In the genomic region with DNA sequence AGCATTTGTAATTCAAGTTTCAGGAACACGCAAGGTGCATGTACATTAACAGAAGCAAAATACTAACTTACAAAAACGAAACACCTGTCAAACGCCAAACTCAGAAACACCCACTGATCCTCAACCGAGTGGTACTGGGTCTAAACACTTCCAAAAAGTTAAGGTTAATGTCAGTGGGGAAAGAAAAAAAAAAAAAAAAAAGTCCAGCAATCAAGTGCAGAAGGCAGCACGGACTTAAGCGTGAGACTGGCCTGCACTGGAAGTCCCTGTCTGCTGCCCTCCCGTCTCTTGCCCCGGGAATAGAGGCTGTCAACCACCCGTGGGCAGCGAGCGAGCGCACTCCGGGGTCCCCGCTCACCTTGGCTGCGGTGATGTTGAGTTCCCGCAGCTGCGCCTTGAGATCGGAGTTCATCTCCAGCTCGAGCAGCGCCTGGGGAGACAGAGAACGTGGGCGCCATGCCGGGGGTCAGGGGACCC, we compare ENCODE assay signal across 8 mouse cellular contexts. TPM values are rescaled to one million over a fixed set of nuclear protein-coding genes. Genes with fewer than 3 reads are reported as not detected.
DNase-seq lines count a peak whose midpoint lies in the region; ATAC-seq and TF ChIP-seq lines count a peak whose summit lies in the region.

No protein-coding gene starts in this region.

- H3K4me3 ChIP-seq in layer of hippocampus, adult 2 months = peak overlapping the region; percentile 85
- H3K4me3 ChIP-seq in embryonic facial prominence, embryonic 12.5 days = peak overlapping the region; percentile 89
- H3K4me3 ChIP-seq in limb, embryonic 10.5 days = peak overlapping the region; percentile 91
- peak overlapping the region; percentile 95 for H3K4me3 ChIP-seq in neural tube, embryonic 13.5 days

- H3K27me3 ChIP-seq in embryonic facial prominence, embryonic 12.5 days = no peaks in the 10 kb centered on the region
- H3K27me3 ChIP-seq in limb, embryonic 10.5 days (ENCODE audit: low read depth, poor library complexity, severe bottlenecking) = no peaks in the 10 kb centered on the region
- H3K27me3 ChIP-seq in neural tube, embryonic 13.5 days = no peaks in the 10 kb centered on the region

- H3K4me2 ChIP-seq in embryonic facial prominence, embryonic 12.5 days (replicated peaks) = peak overlapping the region; percentile 84
- peak overlapping the region; percentile 88 for H3K4me2 ChIP-seq in neural tube, embryonic 13.5 days

- H3K27ac ChIP-seq in layer of hippocampus, adult 2 months = peak overlapping the region; percentile 98
- H3K27ac ChIP-seq in embryonic facial prominence, embryonic 12.5 days = peak overlapping the region; percentile 94
- H3K27ac ChIP-seq in limb, embryonic 10.5 days = peak overlapping the region; percentile 97
- H3K27ac ChIP-seq in neural tube, embryonic 13.5 days (replicated peaks) = peak overlapping the region; percentile 89

- H3K9me3 ChIP-seq in embryonic facial prominence, embryonic 12.5 days = no peaks in the 10 kb centered on the region
- H3K9me3 ChIP-seq in limb, embryonic 10.5 days (replicated peaks) = no peaks in the 10 kb centered on the region
- no peaks in the 10 kb centered on the region for H3K9me3 ChIP-seq in neural tube, embryonic 13.5 days

- ATAC-seq in embryonic facial prominence, embryonic 12.5 days (ENCODE audit: insufficient number of reproducible peaks, insufficient read depth, low FRiP score, low TSS enrichment) = 0 out of 2 replicates have a peak, but pooled peaks have one; percentile 18
- peak; percentile 23 for ATAC-seq in neural tube, embryonic 13.5 days (ENCODE audit: low read depth)

- no peak for DNase-seq in layer of hippocampus, adult 2 months (ENCODE audit: low spot score in 2 of 2)
- DNase-seq in layer of hippocampus, postnatal 36 days = no peak
- DNase-seq in limb, embryonic 10.5 days (ENCODE audit: low spot score) = no peak
- no peak for DNase-seq in urinary bladder, postnatal 36 days (ENCODE audit: low spot score in 2 of 2)
- no peak for DNase-seq in left cerebral cortex, adult 9 months (ENCODE audit: low spot score in 2 of 2)
- DNase-seq in cerebellum, postnatal 10 days = no peak

- TF ChIP-seq CTCF in layer of hippocampus, adult 2 months (conservative IDR thresholded peaks at IDR 0.05) = no peak

- WGBS in embryonic facial prominence, embryonic 12.5 days = 2% methylated on average over 23 of the region's 23 CpGs
- 2% methylated on average over 23 of the region's 23 CpGs for WGBS in limb, embryonic 10.5 days
- 2% methylated on average over 23 of the region's 23 CpGs for WGBS in neural tube, embryonic 13.5 days

- peaks cover 45% of the 10 kb centered on the region for H3K36me3 ChIP-seq in embryonic facial prominence, embryonic 12.5 days
- H3K36me3 ChIP-seq in limb, embryonic 10.5 days = peaks cover 47% of the 10 kb centered on the region
- H3K36me3 ChIP-seq in neural tube, embryonic 13.5 days = peaks cover 39% of the 10 kb centered on the region

- peak overlapping the region; percentile 98 for H3K9ac ChIP-seq in embryonic facial prominence, embryonic 12.5 days
- peak overlapping the region; percentile 100 for H3K9ac ChIP-seq in neural tube, embryonic 13.5 days

- H3K4me1 ChIP-seq in embryonic facial prominence, embryonic 12.5 days = peaks cover 9% of the 10 kb centered on the region
- peaks cover 11% of the 10 kb centered on the region for H3K4me1 ChIP-seq in limb, embryonic 10.5 days
- peaks cover 30% of the 10 kb centered on the region for H3K4me1 ChIP-seq in neural tube, embryonic 13.5 days (replicated peaks)

RNA-seq across cellular contexts. Expression of a gene that starts 0.7 kb away (rescaled TPM):
- 100 to 1,000 TPM; 301 to 311 TPM for total RNA-seq in layer of hippocampus, adult 2 months (2021)
- total RNA-seq in layer of hippocampus, postnatal 36 days (2021) = 100 to 1,000 TPM; 282 to 298 TPM
- polyA plus RNA-seq in embryonic facial prominence, embryonic 12.5 days (2016; fragmentation: Nextera tagmentation; extraction: Ambion mirVana) = 708 and 761 TPM in 2 replicates
- 654 and 701 TPM in 2 replicates for polyA plus RNA-seq in limb, embryonic 10.5 days (2016; fragmentation: Nextera tagmentation; extraction: Ambion mirVana)
- 517 and 523 TPM in 2 replicates for polyA plus RNA-seq in neural tube, embryonic 13.5 days (2015; fragmentation: Nextera tagmentation; extraction: Ambion mirVana)

RNA-seq across cellular contexts. Expression of a gene that starts 11.9 kb away (rescaled TPM):
- 1 to 10 TPM in 1 of 2 experiments, under 1 TPM in 1; 0.95 to 1.2 TPM for total RNA-seq in layer of hippocampus, adult 2 months (2021)
- under 1 TPM; 0.72 to 0.81 TPM for total RNA-seq in layer of hippocampus, postnatal 36 days (2021)
- 0.37 TPM in 1 of 2 replicates, not detected in the other for polyA plus RNA-seq in embryonic facial prominence, embryonic 12.5 days (2016; fragmentation: Nextera tagmentation; extraction: Ambion mirVana)
- polyA plus RNA-seq in limb, embryonic 10.5 days (2016; fragmentation: Nextera tagmentation; extraction: Ambion mirVana) = 0.18 TPM in 1 of 2 replicates, not detected in the other
- polyA plus RNA-seq in neural tube, embryonic 13.5 days (2015; fragmentation: Nextera tagmentation; extraction: Ambion mirVana) = 0.93 and 1.4 TPM in 2 replicates

RNA-seq across cellular contexts. Expression of a gene that starts 14.3 kb away (rescaled TPM):
- total RNA-seq in layer of hippocampus, adult 2 months (2021) = 10 to 100 TPM; 12.8 to 14.3 TPM
- total RNA-seq in layer of hippocampus, postnatal 36 days (2021) = 10 to 100 TPM; 12.7 to 14.1 TPM
- polyA plus RNA-seq in embryonic facial prominence, embryonic 12.5 days (2016; fragmentation: Nextera tagmentation; extraction: Ambion mirVana) = 30.3 and 30.7 TPM in 2 replicates
- 38.5 and 38.8 TPM in 2 replicates for polyA plus RNA-seq in limb, embryonic 10.5 days (2016; fragmentation: Nextera tagmentation; extraction: Ambion mirVana)
- polyA plus RNA-seq in neural tube, embryonic 13.5 days (2015; fragmentation: Nextera tagmentation; extraction: Ambion mirVana) = 23.9 and 25.8 TPM in 2 replicates

RNA-seq across cellular contexts. Expression of a gene that starts 39.9 kb away (rescaled TPM):
- total RNA-seq in layer of hippocampus, adult 2 months (2021) = 10 to 100 TPM; 37.0 to 41.0 TPM
- 10 to 100 TPM; 33.7 to 36.9 TPM for total RNA-seq in layer of hippocampus, postnatal 36 days (2021)
- polyA plus RNA-seq in embryonic facial prominence, embryonic 12.5 days (2016; fragmentation: Nextera tagmentation; extraction: Ambion mirVana) = 62.6 and 66.1 TPM in 2 replicates
- polyA plus RNA-seq in limb, embryonic 10.5 days (2016; fragmentation: Nextera tagmentation; extraction: Ambion mirVana) = 67.0 and 69.9 TPM in 2 replicates
- polyA plus RNA-seq in neural tube, embryonic 13.5 days (2015; fragmentation: Nextera tagmentation; extraction: Ambion mirVana) = 29.6 and 30.5 TPM in 2 replicates

RNA-seq across cellular contexts. Expression of a gene that starts 52.8 kb away (rescaled TPM):
- total RNA-seq in layer of hippocampus, adult 2 months (2021) = under 1 TPM; 0.32 to 0.56 TPM
- total RNA-seq in layer of hippocampus, postnatal 36 days (2021) = under 1 TPM; 0.66 to 0.75 TPM
- polyA plus RNA-seq in embryonic facial prominence, embryonic 12.5 days (2016; fragmentation: Nextera tagmentation; extraction: Ambion mirVana) = not detected in 2 replicates
- polyA plus RNA-seq in limb, embryonic 10.5 days (2016; fragmentation: Nextera tagmentation; extraction: Ambion mirVana) = not detected in 2 replicates
- 0.18 and 0.19 TPM in 2 replicates for polyA plus RNA-seq in neural tube, embryonic 13.5 days (2015; fragmentation: Nextera tagmentation; extraction: Ambion mirVana)
